Mouse (Mus musculus) hindbrain, embryonic 15.5 days (tissue): Measurements from ENCODE around the gene Lekr1. TPM values are rescaled to one million over a fixed set of nuclear protein-coding genes. Genes with fewer than 3 reads are reported as not detected.
A peak's percentile ranks its signal among the peaks of the same experiment; 100 is the strongest.

Source experiments
- ATAC-seq: fragments of 200-750 bp; cut with Nextera tagmentation; 2 replicates; pipeline ENCODE4 v1.8.0; 2017; ENCODE audit warnings: low read depth, moderate number of reproducible peaks, moderate TSS enrichment; ENCODE audit not compliant: low FRiP score
- H3K27ac ChIP-seq: fragments of 300-500 bp; sonication (generic); replicated peaks from 2 replicates; pipeline ENCODE4 v1.5.1; 2015; ENCODE audit warnings: mild to moderate bottlenecking, inconsistent platforms
- H3K27me3 ChIP-seq: fragments of 300-500 bp; sonication (generic); 2 replicates; pipeline ENCODE4 v1.6.1; 2015; ENCODE audit warnings: control low read depth, inconsistent platforms
- H3K36me3 ChIP-seq: fragments of 300-500 bp; sonication (generic); 2 replicates; pipeline ENCODE4 v1.6.1; 2015; ENCODE audit warnings: control low read depth, inconsistent platforms
- H3K4me1 ChIP-seq: fragments of 300-500 bp; sonication (generic); replicated peaks from 2 replicates; pipeline ENCODE4 v1.6.1; 2015; ENCODE audit warnings: control low read depth, inconsistent platforms
- H3K4me2 ChIP-seq: fragments of 300-500 bp; sonication (generic); 2 replicates; pipeline ENCODE4 v1.6.1; 2015; ENCODE audit warnings: moderate library complexity, mild to moderate bottlenecking, inconsistent platforms
- H3K4me3 ChIP-seq: fragments of 300-500 bp; sonication (generic); 2 replicates; pipeline ENCODE4 v1.5.1; 2015; ENCODE audit warnings: mild to moderate bottlenecking, inconsistent platforms
- H3K9ac ChIP-seq: fragments of 300-500 bp; sonication (generic); 2 replicates; pipeline ENCODE4 v1.6.1; 2015; ENCODE audit warnings: inconsistent platforms
- H3K9me3 ChIP-seq: fragments of 300-500 bp; sonication (generic); 2 replicates; pipeline ENCODE4 v1.6.1; 2016; ENCODE audit warnings: control low read depth, inconsistent platforms
- WGBS: fragments of 180-500 bp; shearing (Covaris S2); methylation state at CpG from one replicate; pipeline ENCODE4 v1.1.7; 2015; 5-methylcytosine and 5-hydroxymethylcytosine counted together
- polyA plus RNA-seq: library from polyadenylated mRNA; unstranded; fragments of >200 nt; fragmentation: Nextera tagmentation; extraction: Ambion mirVana; gene quantifications from 2 replicates; pipeline ENCODE4 v1.2.1, GENCODE M21; 2015

Lekr1 gene
- polyA plus RNA-seq, 1 experiment from 2014 or later, result 8.8 TPM

DNA sequence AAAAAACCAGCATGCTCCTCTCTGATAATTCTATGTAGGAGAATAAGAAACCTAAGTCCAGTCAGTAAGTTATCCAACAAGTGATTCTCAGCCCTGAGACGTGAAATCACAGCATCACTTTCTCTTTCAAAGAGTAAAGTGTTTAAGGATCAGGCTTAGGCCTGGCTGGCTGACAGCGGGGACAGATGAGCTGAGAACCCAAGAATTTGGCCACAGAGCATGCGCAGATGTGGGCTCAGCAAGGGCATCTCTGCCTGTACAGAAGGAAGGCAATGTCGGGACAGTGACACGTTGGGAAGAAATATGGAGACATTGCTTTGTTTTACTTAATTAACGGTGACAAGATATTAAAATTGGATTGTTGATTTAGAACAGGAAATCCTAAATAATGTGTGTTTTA, 160.7 kb downstream of the Lekr1 start:
- H3K36me3 ChIP-seq, result no peaks in the 10 kb centered on the region
- no peak for ATAC-seq
- H3K4me2 ChIP-seq, result no peak overlapping the region
- peaks cover 12% of the 10 kb centered on the region for H3K4me1 ChIP-seq
- whole genome bisulfite sequencing, result 78% methylated on average over 6 of the region's 6 CpGs
- no peak overlapping the region for H3K27ac ChIP-seq
- no peaks in the 10 kb centered on the region for H3K27me3 ChIP-seq
- H3K4me3 ChIP-seq, result no peak overlapping the region
- H3K9ac ChIP-seq, result no peak overlapping the region
- H3K9me3 ChIP-seq, result no peaks in the 10 kb centered on the region

DNA sequence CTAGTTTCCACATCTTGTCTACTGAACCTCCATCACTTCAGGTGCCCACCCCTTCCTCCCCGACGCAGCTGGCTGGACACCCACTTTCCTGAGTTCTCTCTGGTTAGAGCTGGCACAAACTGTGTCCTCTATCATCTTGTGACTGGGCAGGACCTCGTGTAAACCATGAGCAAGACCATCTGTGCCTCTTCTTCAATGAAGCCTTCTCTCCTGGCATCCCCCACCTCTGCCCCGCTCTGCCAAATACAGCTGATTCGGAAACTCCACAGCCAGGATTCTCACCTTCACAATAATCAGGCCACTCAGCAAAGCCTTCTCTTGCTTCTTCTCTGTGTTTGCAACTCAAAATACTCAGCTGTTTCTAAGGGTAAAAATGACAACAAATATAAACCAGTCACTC, 161.4 kb downstream of the Lekr1 start:
- WGBS, result 75% methylated on average over 5 of the region's 5 CpGs
- ATAC-seq, result no peak
- H3K27ac ChIP-seq, result no peak overlapping the region

DNA sequence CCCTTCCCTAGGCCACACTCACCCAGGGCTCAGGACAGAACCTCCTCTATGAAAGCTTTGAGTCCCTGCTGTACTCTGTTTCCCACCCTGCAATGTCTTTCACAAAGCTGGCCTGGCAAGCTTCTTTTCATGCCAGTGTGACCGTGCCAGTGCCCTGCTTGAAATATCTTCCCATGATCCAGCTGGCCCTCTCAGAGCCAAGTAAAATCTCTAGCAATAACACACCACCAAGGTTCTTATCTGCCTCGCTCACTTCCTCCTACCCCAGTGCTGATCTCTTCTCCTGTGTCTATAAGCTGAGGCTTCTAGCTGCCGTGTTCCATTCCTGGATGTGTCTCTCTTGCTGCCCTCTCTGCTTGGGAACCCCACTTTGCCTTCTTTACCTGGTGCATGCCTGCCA, 162.0 kb downstream of the Lekr1 start:
- ATAC-seq, result no peak
- no peaks in the 10 kb centered on the region for H3K36me3 ChIP-seq
- peaks cover 12% of the 10 kb centered on the region for H3K4me1 ChIP-seq
- H3K27me3 ChIP-seq, result no peaks in the 10 kb centered on the region
- H3K9ac ChIP-seq, result no peak overlapping the region
- WGBS, result 67% methylated on average over 3 of the region's 3 CpGs
- no peaks in the 10 kb centered on the region for H3K9me3 ChIP-seq
- 0 out of 2 replicates have a peak overlapping the region, but pooled peaks have one; percentile 14 for H3K27ac ChIP-seq
- H3K4me3 ChIP-seq, result no peak overlapping the region
- H3K4me2 ChIP-seq, result no peak overlapping the region

More for the DNA sequence above, 161.4 kb downstream of the Lekr1 start:
- Histone ChIP-seq H3K9ac (no peak overlapping the region), H3K4me1 (peaks cover 12% of the 10 kb centered on the region), H3K36me3 (no peaks in the 10 kb centered on the region), H3K27me3 (no peaks in the 10 kb centered on the region), H3K4me2 (no peak overlapping the region), H3K9me3 (no peaks in the 10 kb centered on the region), H3K4me3 (no peak overlapping the region)

DNA sequence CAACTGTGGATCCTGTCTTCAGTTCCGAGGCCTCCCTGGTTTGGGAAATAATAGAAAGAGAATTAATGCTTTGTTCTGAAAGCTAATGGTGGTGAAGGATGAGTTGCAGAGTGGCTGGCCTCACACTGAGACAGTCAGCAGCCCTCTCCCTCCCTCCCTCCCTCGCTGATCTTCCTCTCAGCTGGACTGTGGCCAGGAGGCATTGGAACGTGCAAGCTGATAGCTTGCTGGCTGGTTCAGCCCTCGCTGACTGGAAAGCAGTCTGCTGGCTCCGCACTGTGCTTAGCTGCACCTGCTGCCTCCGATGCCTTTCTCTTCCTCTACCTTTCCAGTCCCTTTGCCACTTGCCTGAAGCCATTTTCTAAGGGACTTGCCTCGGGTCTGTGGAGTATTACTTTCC, 163.2 kb downstream of the Lekr1 start:
- Histone ChIP-seq H3K27me3 (no peaks in the 10 kb centered on the region), H3K36me3 (no peaks in the 10 kb centered on the region), H3K4me2 (peak overlapping the region; percentile 11; the same call in 1 of the 2 replicates), H3K27ac (0 out of 2 replicates have a peak overlapping the region, but pooled peaks have one; percentile 11), H3K4me3 (no peak overlapping the region), H3K9me3 (no peaks in the 10 kb centered on the region), H3K9ac (no peak overlapping the region), H3K4me1 (peaks cover 12% of the 10 kb centered on the region)
- WGBS, result 8% methylated on average over 7 of the region's 7 CpGs
- ATAC-seq, result peak; percentile 86

DNA sequence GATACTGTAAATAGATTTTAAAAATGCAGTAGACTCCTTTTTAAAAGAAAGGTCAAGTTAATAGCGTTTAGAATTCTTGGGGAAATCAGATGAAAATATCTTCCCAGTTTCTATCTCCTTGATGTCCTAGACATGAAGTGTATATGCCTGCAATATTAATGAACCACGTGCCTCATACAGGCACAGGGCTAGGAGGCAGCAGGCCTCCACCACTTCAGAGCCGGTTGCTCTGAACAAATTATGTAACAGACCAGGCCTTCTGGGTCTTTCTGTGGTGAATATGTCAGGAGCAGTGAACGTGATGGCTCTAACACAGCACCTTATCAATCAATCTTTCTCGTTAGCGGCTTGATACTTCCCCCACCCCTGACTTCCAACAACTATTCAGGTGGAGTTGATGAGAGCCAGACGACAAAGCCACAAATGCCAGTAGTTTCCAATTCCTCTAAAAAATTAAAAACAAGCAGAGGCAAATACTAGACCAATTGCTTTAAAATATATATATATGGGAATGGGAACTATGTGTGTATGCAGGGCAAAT, 164.0 kb downstream of the Lekr1 start:
- H3K9ac ChIP-seq, result no peak overlapping the region
- H3K27me3 ChIP-seq, result no peaks in the 10 kb centered on the region
- ATAC-seq, result no peak
- H3K36me3 ChIP-seq, result no peaks in the 10 kb centered on the region
- no peaks in the 10 kb centered on the region for H3K9me3 ChIP-seq
- WGBS, result 60% methylated on average over 7 of the region's 7 CpGs
- no peak overlapping the region for H3K4me2 ChIP-seq
- H3K27ac ChIP-seq, result no peak overlapping the region
- no peak overlapping the region for H3K4me3 ChIP-seq
- H3K4me1 ChIP-seq, result peaks cover 12% of the 10 kb centered on the region

DNA sequence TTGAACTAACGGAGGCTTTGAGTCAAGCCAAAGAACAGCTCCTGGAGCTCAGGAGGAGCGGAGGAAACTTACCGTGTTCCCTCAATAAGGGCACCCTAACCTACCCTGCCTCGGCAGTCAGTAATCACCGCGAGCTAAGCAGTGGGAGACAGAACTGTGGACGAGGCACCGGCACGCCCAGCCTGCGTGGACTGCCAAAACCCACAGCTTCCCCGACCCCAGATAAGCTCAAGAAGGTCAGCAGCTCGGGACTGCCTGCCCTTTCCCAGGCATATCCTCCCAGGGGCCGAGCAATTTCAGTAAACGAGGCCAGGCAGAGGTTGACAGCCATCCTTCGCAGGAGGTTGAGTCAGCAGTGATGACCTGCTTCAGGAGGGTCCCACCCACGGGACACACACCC, 164.8 kb downstream of the Lekr1 start:
- Histone ChIP-seq H3K9ac (no peak overlapping the region), H3K27me3 (no peaks in the 10 kb centered on the region), H3K4me2 (no peak overlapping the region), H3K36me3 (no peaks in the 10 kb centered on the region), H3K4me3 (no peak overlapping the region), H3K9me3 (no peaks in the 10 kb centered on the region), H3K4me1 (peaks cover 12% of the 10 kb centered on the region), H3K27ac (no peak overlapping the region)
- WGBS, result 55% methylated on average over 16 of the region's 16 CpGs
- no peak for ATAC-seq

DNA sequence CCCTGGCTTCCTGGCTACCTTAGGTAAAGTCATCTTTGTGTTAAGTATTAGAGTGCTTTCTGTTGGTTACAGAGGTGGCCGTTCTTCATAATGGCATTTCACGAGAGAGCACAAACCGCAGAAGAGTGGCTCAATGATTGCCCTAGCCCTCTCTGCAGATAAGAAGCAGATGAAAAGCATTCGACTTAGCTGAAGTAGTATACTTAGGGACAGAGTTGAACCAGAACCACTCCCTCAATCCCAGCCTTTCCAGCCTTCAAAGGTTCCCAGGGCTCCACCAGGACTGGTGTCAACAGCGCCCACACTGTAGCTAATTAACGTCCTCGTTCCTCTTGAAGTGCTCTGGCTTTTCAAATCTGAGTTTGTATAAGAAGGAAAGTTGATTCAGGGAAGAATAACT, 166.4 kb downstream of the Lekr1 start:
- ATAC-seq, result no peak
- H3K4me3 ChIP-seq, result no peak overlapping the region
- H3K27me3 ChIP-seq, result no peaks in the 10 kb centered on the region
- no peak overlapping the region for H3K4me2 ChIP-seq
- 80% methylated on average over 7 of the region's 7 CpGs for WGBS
- H3K36me3 ChIP-seq, result no peaks in the 10 kb centered on the region
- no peaks in the 10 kb centered on the region for H3K9me3 ChIP-seq
- no peak overlapping the region for H3K27ac ChIP-seq
- no peak overlapping the region for H3K9ac ChIP-seq
- H3K4me1 ChIP-seq, result peaks cover 12% of the 10 kb centered on the region

DNA sequence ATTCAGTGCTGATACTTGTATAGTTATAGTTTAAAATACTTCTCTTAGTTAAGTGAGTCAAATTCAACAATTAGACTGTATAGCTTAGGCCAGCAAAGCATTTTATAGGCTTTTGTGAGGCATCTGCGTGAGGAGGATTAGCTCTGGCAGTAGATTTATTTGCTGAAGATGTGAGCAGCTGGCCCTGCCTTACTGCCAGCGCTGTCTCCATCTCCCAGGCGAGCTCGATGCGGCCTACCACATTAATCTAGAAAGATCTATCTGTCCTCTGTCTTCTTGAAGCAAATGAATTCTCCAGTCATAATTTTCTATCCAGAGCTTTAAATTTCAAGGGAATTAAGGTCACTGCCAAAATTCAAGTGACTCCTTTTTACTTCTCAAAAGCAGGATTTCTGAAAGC, 170.4 kb downstream of the Lekr1 start:
- WGBS, result 56% methylated on average over 5 of the region's 5 CpGs
- no peak for ATAC-seq

DNA sequence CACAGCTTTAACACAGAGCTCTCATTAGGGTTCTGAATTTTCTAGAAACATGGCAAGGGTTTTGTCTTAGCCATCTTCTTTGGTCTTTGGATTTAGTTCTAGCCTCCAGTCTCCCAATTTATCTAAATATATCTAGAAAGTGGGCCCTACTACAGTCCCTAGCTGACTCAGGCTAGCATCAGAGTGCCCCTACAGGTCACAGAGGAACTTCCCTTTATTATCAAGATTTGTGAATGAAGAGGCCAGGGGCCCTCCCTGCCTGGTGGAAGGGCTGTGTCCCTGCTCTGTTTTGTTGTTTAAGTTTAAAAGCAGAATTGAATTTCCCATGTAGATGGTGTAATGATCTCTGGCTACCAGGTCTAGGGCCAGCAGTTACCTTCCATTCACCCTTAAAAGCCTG, 173.6 kb downstream of the Lekr1 start:
- H3K4me1 ChIP-seq, result no peaks in the 10 kb centered on the region
- no peak overlapping the region for H3K4me2 ChIP-seq
- no peaks in the 10 kb centered on the region for H3K27me3 ChIP-seq
- H3K9ac ChIP-seq, result no peak overlapping the region
- H3K36me3 ChIP-seq, result no peaks in the 10 kb centered on the region
- no peak overlapping the region for H3K27ac ChIP-seq
- no peak overlapping the region for H3K4me3 ChIP-seq
- no peak for ATAC-seq
- H3K9me3 ChIP-seq, result no peaks in the 10 kb centered on the region

More for the DNA sequence above, 170.4 kb downstream of the Lekr1 start:
- H3K4me2 ChIP-seq, result no peak overlapping the region
- no peak overlapping the region for H3K9ac ChIP-seq
- no peaks in the 10 kb centered on the region for H3K4me1 ChIP-seq
- no peaks in the 10 kb centered on the region for H3K9me3 ChIP-seq
- no peak overlapping the region for H3K4me3 ChIP-seq
- H3K27ac ChIP-seq, result no peak overlapping the region
- no peaks in the 10 kb centered on the region for H3K27me3 ChIP-seq
- no peaks in the 10 kb centered on the region for H3K36me3 ChIP-seq

DNA sequence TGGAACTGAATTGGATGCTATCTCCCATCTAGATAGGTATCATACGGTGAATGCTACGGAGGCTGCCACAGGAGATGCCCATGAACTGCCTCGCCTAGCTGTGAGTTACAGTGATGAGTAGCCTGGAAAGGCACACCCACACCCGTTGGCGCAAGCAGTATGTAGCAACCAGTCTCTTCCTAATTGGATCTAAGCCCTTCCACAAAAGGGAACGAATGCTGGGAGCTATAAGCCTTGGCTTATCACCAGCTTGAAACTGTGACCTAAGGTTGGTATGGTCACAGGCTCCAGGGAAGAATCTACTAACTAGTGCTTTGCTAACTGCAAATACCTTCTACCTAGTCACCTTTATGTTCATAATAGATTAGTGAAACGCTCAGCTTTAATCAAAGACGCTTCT, 175.1 kb downstream of the Lekr1 start:
- H3K9ac ChIP-seq, result no peak overlapping the region
- no peaks in the 10 kb centered on the region for H3K36me3 ChIP-seq
- H3K9me3 ChIP-seq, result no peaks in the 10 kb centered on the region
- ATAC-seq, result no peak
- no peaks in the 10 kb centered on the region for H3K27me3 ChIP-seq
- 89% methylated on average over 8 of the region's 8 CpGs for WGBS
- no peak overlapping the region for H3K27ac ChIP-seq
- no peaks in the 10 kb centered on the region for H3K4me1 ChIP-seq
- H3K4me2 ChIP-seq, result no peak overlapping the region
- H3K4me3 ChIP-seq, result no peak overlapping the region

DNA sequence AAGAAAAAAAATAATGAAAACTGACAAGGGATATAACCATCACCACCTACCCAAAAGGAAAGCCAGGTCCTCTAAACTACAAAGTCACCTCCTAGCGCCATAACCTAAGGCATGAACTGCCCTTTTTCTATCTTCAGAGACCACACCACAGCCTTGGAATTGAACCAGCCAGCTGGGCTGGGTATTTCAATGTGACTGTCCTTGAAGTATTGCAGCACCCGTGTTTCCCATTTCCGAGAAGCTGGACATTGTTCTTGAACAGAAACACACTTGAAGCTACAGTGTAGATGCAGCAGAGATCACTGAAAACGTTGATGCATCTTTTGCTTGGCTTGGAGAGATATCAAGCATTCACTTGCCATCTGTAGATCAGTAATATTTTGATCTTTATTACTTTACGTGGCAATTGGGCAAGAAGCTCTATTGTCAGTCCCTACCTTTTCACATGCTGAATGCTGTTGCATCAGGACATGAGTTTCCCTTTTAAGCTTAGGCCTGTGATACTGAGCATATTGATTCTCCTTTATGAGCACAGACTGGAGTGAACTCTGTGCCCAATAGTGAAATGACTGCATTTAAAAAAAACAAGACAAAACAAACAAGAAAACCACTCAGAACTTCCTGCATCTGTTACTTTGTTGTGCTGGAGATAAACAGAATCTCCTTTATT, 176.6 kb downstream of the Lekr1 start:
- Histone ChIP-seq H3K27me3 (no peaks in the 10 kb centered on the region), H3K27ac (no peak overlapping the region), H3K9ac (no peak overlapping the region), H3K4me1 (no peaks in the 10 kb centered on the region), H3K4me3 (no peak overlapping the region), H3K36me3 (no peaks in the 10 kb centered on the region), H3K9me3 (no peaks in the 10 kb centered on the region), H3K4me2 (no peak overlapping the region)
- ATAC-seq, result no peak
- 87% methylated on average over 5 of the region's 5 CpGs for WGBS

DNA sequence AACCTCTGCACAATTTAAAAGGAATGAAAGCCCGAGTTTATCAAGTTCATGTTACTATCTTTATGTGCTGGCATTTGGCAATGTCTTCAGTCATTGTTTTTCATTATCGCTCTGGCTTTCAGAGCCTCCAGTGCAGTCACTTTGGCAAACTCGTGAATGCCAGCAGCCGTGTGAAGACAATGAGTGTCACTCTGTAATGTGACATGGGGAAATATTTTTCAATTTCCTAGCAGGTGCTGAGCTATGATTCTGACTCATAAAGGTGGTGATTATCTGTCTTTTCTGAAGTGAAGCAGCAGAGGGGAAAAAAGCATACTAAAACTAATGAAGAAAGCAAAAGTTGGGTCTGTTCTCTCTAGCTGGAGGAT, 177.1 kb downstream of the Lekr1 start:
- H3K9ac ChIP-seq, result no peak overlapping the region
- ATAC-seq, result no peak
- H3K27me3 ChIP-seq, result no peaks in the 10 kb centered on the region
- no peak overlapping the region for H3K4me3 ChIP-seq
- 42% methylated on average over 4 of the region's 4 CpGs for WGBS
- H3K4me1 ChIP-seq, result no peaks in the 10 kb centered on the region
- no peak overlapping the region for H3K27ac ChIP-seq
- H3K4me2 ChIP-seq, result no peak overlapping the region
- H3K36me3 ChIP-seq, result no peaks in the 10 kb centered on the region
- no peaks in the 10 kb centered on the region for H3K9me3 ChIP-seq

DNA sequence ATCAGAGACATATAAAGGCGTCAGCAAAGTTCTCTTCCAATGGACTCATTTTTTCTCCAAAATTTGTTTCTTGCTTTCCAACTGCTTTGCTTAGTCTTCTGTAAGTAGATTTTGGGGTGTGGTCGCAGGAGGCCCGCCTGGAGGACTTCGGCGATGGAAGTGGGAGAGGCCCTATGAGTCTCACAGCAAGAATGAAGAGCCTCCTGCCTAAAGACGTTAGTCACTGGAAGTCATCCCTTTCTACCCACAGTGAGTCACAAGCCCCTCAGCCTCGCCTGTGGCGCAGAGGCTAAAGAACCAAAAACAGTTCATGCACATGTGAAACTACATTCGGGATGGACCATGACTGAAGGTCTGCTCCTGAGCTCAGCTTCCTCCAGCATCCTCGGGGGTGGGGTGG, 178.3 kb downstream of the Lekr1 start:
- no peak overlapping the region for H3K27ac ChIP-seq
- ATAC-seq, result no peak
- no peaks in the 10 kb centered on the region for H3K4me1 ChIP-seq
- H3K4me2 ChIP-seq, result no peak overlapping the region
- H3K27me3 ChIP-seq, result no peaks in the 10 kb centered on the region
- no peak overlapping the region for H3K9ac ChIP-seq
- no peaks in the 10 kb centered on the region for H3K9me3 ChIP-seq
- WGBS, result 92% methylated on average over 10 of the region's 10 CpGs
- no peaks in the 10 kb centered on the region for H3K36me3 ChIP-seq
- H3K4me3 ChIP-seq, result no peak overlapping the region
